Mouse (Mus musculus): ENCODE results near the gene Vgll4. TPM values are rescaled to one million over a fixed set of nuclear protein-coding genes. Genes with fewer than 3 reads are reported as not detected.

The Vgll4 gene
- polyA plus RNA-seq, 1 experiment = 36.1 TPM

DNA sequence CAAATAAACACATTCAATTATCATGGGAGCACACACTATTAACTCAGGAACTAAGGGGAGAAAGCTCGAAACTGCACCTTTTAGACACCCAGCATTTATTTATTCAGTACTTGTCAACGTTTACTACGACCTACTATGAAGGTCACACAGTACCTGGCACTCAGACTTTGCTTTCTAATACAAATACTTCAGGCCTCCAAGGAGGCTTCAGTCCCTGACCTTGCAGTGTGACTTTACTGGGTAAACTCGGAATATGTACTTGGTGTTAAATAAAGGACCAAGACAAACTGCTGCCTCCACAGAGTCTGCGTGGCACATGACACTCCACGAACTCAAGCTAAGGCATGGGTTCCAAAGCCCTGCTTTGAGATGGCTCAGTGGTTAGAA is 10.8 kb downstream of the Vgll4 start:
- Histone ChIP-seq H3K4me3 (ENCODE audit: extremely low read depth, insufficient read depth, insufficient read length) (no peak overlapping the region), H3K4me1 (ENCODE audit: control insufficient read depth, insufficient read depth, insufficient read length) (no peaks in the 10 kb centered on the region), H3K27me3 (ENCODE audit: control insufficient read depth, insufficient read depth, low read length) (no peaks in the 10 kb centered on the region), H3K27ac (ENCODE audit: insufficient read depth, low read length) (no peak overlapping the region), H3K36me3 (ENCODE audit: control insufficient read depth, insufficient read depth, low read length) (no peaks in the 10 kb centered on the region)
- DNase-seq (ENCODE audit: low read depth in 1 of 2, low spot score in 2 of 2) = no peak
- 86% methylated on average over 6 of the region's 6 CpGs for whole genome bisulfite sequencing
- no peak for TF ChIP-seq POLR2A (IDR thresholded peaks at IDR 0.05; ENCODE audit: low read depth, low read length)
- TF ChIP-seq CTCF (IDR thresholded peaks at IDR 0.05; ENCODE audit: extremely low read depth, insufficient read depth, insufficient read length, insufficient replicate concordance) = no peak

DNA sequence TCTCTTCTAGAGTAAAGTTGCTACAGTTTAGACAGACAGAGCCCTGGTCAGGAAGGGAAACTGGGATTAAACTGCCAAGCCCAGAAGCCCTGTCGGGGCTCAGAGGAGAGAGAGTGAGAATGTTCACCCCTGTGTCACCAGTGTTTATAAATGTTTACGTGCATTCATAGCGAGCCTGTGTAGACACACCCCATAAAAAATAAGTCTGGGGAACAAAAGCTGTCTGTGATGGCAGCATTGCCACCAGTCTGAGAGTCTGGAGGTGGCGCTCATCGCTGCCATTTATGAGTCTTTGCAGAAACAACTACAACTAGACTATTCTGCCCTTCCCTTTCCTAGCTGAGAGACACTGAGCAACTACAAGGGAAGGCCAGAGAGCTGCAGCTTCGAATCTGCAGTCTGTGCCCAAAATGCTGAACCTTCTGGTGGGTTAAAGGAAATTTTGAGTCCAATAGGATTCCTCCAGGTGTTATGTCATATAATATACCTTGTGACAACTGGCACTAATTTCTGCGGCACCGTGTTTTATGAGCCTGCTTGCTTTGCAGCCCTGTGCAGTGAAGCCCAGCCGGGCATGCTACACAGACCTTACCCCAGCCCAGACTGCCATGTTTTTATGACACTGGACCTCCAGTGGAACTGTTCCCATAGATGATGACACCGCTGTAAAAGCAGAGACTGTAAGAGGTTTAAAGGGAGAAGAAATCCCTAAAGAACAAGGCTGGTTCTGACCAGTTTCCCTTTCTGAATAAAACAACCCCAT is 11.4 kb downstream of the Vgll4 start:
- H3K4me3 ChIP-seq (ENCODE audit: extremely low read depth, insufficient read depth, insufficient read length) = no peak overlapping the region
- H3K27ac ChIP-seq (ENCODE audit: insufficient read depth, low read length) = no peak overlapping the region
- no peaks in the 10 kb centered on the region for H3K27me3 ChIP-seq (ENCODE audit: control insufficient read depth, insufficient read depth, low read length)
- no peaks in the 10 kb centered on the region for H3K4me1 ChIP-seq (ENCODE audit: control insufficient read depth, insufficient read depth, insufficient read length)
- 85% methylated on average over 10 of the region's 10 CpGs for WGBS
- TF ChIP-seq CTCF (IDR thresholded peaks at IDR 0.05; ENCODE audit: extremely low read depth, insufficient read depth, insufficient read length, insufficient replicate concordance) = no peak
- TF ChIP-seq POLR2A (IDR thresholded peaks at IDR 0.05; ENCODE audit: low read depth, low read length) = no peak
- H3K36me3 ChIP-seq (ENCODE audit: control insufficient read depth, insufficient read depth, low read length) = no peaks in the 10 kb centered on the region
- DNase-seq (ENCODE audit: low read depth in 1 of 2, low spot score in 2 of 2) = no peak

DNA sequence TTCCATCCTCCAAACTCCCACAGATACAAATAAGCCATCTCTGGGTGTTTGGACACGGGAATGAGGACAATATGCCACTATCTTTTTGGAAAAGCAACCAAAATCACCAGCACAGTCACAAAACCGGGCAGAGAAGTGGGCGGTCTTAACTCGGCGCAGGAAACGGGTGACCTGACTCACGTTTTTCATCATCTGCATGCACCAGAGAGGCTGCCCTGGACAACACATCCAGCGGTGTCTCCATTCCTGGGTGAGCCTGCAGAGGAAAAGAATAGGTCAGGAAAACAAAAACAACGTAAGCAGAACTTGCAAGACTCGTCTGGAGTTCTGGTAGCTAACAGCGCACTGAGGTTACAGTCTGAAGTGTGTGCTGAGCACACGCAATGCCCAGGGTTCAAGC is 12.0 kb downstream of the Vgll4 start:
- 72% methylated on average over 12 of the region's 12 CpGs for WGBS

DNA sequence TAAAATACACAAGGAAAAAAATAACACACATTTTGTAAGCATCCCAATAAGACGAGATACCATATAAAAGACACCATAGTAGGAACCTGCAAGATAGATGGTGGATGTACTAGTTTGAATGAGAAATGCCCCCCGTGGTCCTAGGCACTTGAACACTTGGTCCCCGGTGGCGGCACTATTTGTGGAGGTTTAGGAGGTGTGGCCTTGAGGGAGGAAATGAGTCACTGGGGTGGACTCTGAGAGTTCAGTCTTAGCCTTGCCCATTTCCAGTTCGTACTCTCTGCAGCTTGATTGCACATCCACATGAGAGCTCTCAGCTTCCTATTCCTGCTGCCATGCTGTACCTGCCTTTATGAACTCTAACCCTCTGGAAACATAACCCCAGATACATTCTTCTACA is 15.3 kb downstream of the Vgll4 start:
- no peak overlapping the region for H3K27ac ChIP-seq (ENCODE audit: insufficient read depth, low read length)
- TF ChIP-seq POLR2A (IDR thresholded peaks at IDR 0.05; ENCODE audit: low read depth, low read length) = no peak
- no peak for TF ChIP-seq CTCF (IDR thresholded peaks at IDR 0.05; ENCODE audit: extremely low read depth, insufficient read depth, insufficient read length, insufficient replicate concordance)
- no peaks in the 10 kb centered on the region for H3K27me3 ChIP-seq (ENCODE audit: control insufficient read depth, insufficient read depth, low read length)
- DNase-seq (ENCODE audit: low read depth in 1 of 2, low spot score in 2 of 2) = no peak
- H3K4me3 ChIP-seq (ENCODE audit: extremely low read depth, insufficient read depth, insufficient read length) = no peak overlapping the region
- no peaks in the 10 kb centered on the region for H3K4me1 ChIP-seq (ENCODE audit: control insufficient read depth, insufficient read depth, insufficient read length)
- WGBS = 62% methylated on average over 5 of the region's 5 CpGs
- H3K36me3 ChIP-seq (ENCODE audit: control insufficient read depth, insufficient read depth, low read length) = no peaks in the 10 kb centered on the region

More for the DNA sequence above, 12.0 kb downstream of the Vgll4 start:
- no peaks in the 10 kb centered on the region for H3K4me1 ChIP-seq (ENCODE audit: control insufficient read depth, insufficient read depth, insufficient read length)
- H3K4me3 ChIP-seq (ENCODE audit: extremely low read depth, insufficient read depth, insufficient read length) = no peak overlapping the region
- DNase-seq (ENCODE audit: low read depth in 1 of 2, low spot score in 2 of 2) = no peak
- no peak for TF ChIP-seq POLR2A (IDR thresholded peaks at IDR 0.05; ENCODE audit: low read depth, low read length)
- no peak for TF ChIP-seq CTCF (IDR thresholded peaks at IDR 0.05; ENCODE audit: extremely low read depth, insufficient read depth, insufficient read length, insufficient replicate concordance)
- no peak overlapping the region for H3K27ac ChIP-seq (ENCODE audit: insufficient read depth, low read length)
- H3K36me3 ChIP-seq (ENCODE audit: control insufficient read depth, insufficient read depth, low read length) = no peaks in the 10 kb centered on the region
- H3K27me3 ChIP-seq (ENCODE audit: control insufficient read depth, insufficient read depth, low read length) = no peaks in the 10 kb centered on the region

DNA sequence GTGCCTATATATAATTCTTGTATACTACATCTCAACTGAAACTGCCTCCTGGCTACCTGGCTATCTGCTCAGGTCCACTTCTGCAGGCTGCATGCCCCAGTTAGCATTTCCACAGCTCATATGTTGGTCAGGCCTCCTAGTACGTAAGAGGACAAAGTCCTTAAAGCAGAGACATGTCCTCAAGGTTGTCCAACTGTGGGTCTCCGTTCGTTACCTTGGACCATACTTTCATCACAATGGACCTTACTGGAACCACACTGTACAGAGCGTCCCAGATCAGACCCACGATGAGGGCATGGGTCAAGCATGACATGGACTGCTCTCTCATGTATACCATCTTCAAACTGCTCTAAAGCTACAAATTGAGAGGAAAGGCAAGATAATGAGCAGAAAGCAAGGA is 16.2 kb downstream of the Vgll4 start:
- no peaks in the 10 kb centered on the region for H3K36me3 ChIP-seq (ENCODE audit: control insufficient read depth, insufficient read depth, low read length)
- H3K27ac ChIP-seq (ENCODE audit: insufficient read depth, low read length) = no peak overlapping the region
- H3K4me3 ChIP-seq (ENCODE audit: extremely low read depth, insufficient read depth, insufficient read length) = no peak overlapping the region
- H3K27me3 ChIP-seq (ENCODE audit: control insufficient read depth, insufficient read depth, low read length) = no peaks in the 10 kb centered on the region
- H3K4me1 ChIP-seq (ENCODE audit: control insufficient read depth, insufficient read depth, insufficient read length) = no peaks in the 10 kb centered on the region
- no peak for DNase-seq (ENCODE audit: low read depth in 1 of 2, low spot score in 2 of 2)
- WGBS = 92% methylated on average over 5 of the region's 5 CpGs
- TF ChIP-seq POLR2A (IDR thresholded peaks at IDR 0.05; ENCODE audit: low read depth, low read length) = no peak
- no peak for TF ChIP-seq CTCF (IDR thresholded peaks at IDR 0.05; ENCODE audit: extremely low read depth, insufficient read depth, insufficient read length, insufficient replicate concordance)

DNA sequence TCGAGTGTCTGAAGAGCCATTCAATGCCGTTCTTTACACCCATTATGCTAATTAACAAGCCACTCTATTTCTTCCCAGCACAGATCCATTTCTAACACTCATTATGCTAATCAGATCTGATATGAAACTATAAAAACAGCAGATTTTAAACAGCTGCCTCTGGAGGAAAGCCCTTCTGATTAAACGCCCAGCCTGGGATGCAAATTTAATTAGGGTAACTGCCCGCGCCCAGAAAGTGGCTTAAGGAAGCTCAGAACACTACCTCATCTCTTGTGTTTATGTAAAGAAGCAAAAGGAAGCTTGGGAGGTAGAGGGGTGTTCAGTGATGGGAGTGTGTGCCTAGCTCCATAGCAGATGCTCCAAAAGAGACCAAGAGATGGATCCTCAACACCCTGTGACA is 17.4 kb downstream of the Vgll4 start:
- H3K4me1 ChIP-seq (ENCODE audit: control insufficient read depth, insufficient read depth, insufficient read length) = no peaks in the 10 kb centered on the region
- no peak for DNase-seq (ENCODE audit: low read depth in 1 of 2, low spot score in 2 of 2)
- H3K4me3 ChIP-seq (ENCODE audit: extremely low read depth, insufficient read depth, insufficient read length) = no peak overlapping the region
- 80% methylated on average over 5 of the region's 5 CpGs for WGBS
- no peak overlapping the region for H3K27ac ChIP-seq (ENCODE audit: insufficient read depth, low read length)
- TF ChIP-seq CTCF (IDR thresholded peaks at IDR 0.05; ENCODE audit: extremely low read depth, insufficient read depth, insufficient read length, insufficient replicate concordance) (no peak), POLR2A (IDR thresholded peaks at IDR 0.05; ENCODE audit: low read depth, low read length) (no peak)
- no peaks in the 10 kb centered on the region for H3K36me3 ChIP-seq (ENCODE audit: control insufficient read depth, insufficient read depth, low read length)
- H3K27me3 ChIP-seq (ENCODE audit: control insufficient read depth, insufficient read depth, low read length) = no peaks in the 10 kb centered on the region
